Mouse (Mus musculus) heart, embryonic 11.5 days (tissue): ENCODE measurements around the gene Gm30191. TPM values are rescaled to one million over a fixed set of nuclear protein-coding genes. Genes with fewer than 3 reads are reported as not detected.

Source experiments
- ATAC-seq: fragments of 200-750 bp; cut with Nextera tagmentation; replicated peaks from 2 replicates; pipeline ENCODE4 v1.8.0; 2017; ENCODE audit warnings: moderate library complexity; ENCODE audit not compliant: insufficient number of reproducible peaks, low FRiP score, low TSS enrichment
- H3K27ac ChIP-seq: fragments of 300-500 bp; sonication (generic); 2 replicates; pipeline ENCODE4 v1.5.1; 2014; ENCODE audit warnings: mild to moderate bottlenecking, low read depth, low read length
- H3K27me3 ChIP-seq: fragments of 300-500 bp; sonication (generic); 2 replicates; pipeline ENCODE4 v1.6.1; 2014; ENCODE audit warnings: mild to moderate bottlenecking, low read length, mixed read lengths; ENCODE audit not compliant: control insufficient read depth, insufficient read depth
- H3K36me3 ChIP-seq: fragments of 300-500 bp; sonication (generic); 2 replicates; pipeline ENCODE4 v1.6.1; 2014; ENCODE audit warnings: mild to moderate bottlenecking, low read length, moderate library complexity, mixed read lengths; ENCODE audit not compliant: control insufficient read depth, insufficient read depth
- H3K4me1 ChIP-seq: fragments of 300-500 bp; sonication (generic); 2 replicates; pipeline ENCODE4 v1.6.1; 2014; ENCODE audit warnings: low read length; ENCODE audit not compliant: control insufficient read depth, insufficient read depth
- H3K4me2 ChIP-seq: fragments of 300-500 bp; sonication (generic); 2 replicates; pipeline ENCODE4 v1.6.1; 2014; ENCODE audit warnings: mild to moderate bottlenecking, moderate library complexity
- H3K4me3 ChIP-seq: fragments of 300-500 bp; sonication (generic); 2 replicates; pipeline ENCODE4 v1.5.1; 2014; ENCODE audit warnings: low read depth, low read length
- H3K9ac ChIP-seq: fragments of 300-500 bp; sonication (generic); 2 replicates; pipeline ENCODE4 v1.6.1; 2014; ENCODE audit warnings: mild to moderate bottlenecking, low read depth, low read length, moderate library complexity
- H3K9me3 ChIP-seq: fragments of 300-500 bp; sonication (generic); replicated peaks from 2 replicates; pipeline ENCODE4 v1.6.1; 2016; ENCODE audit warnings: low read length; ENCODE audit not compliant: control insufficient read depth
- WGBS: fragments of 180-500 bp; shearing (Covaris S2); extraction: QIAGEN DNeasy Blood & Tissue Kit; methylation state at CpG from one replicate; pipeline ENCODE4 v1.1.7; 2014; ENCODE audit not compliant: insufficient replicate concordance; 5-methylcytosine and 5-hydroxymethylcytosine counted together
- polyA plus RNA-seq: library from polyadenylated mRNA; unstranded; fragments of >200 nt; fragmentation: Nextera tagmentation; extraction: Ambion mirVana; gene quantifications from 2 replicates; pipeline ENCODE4 v1.2.1, GENCODE M21; 2014

Gene Gm30191
- polyA plus RNA-seq = not detected in 2 replicates

DNA sequence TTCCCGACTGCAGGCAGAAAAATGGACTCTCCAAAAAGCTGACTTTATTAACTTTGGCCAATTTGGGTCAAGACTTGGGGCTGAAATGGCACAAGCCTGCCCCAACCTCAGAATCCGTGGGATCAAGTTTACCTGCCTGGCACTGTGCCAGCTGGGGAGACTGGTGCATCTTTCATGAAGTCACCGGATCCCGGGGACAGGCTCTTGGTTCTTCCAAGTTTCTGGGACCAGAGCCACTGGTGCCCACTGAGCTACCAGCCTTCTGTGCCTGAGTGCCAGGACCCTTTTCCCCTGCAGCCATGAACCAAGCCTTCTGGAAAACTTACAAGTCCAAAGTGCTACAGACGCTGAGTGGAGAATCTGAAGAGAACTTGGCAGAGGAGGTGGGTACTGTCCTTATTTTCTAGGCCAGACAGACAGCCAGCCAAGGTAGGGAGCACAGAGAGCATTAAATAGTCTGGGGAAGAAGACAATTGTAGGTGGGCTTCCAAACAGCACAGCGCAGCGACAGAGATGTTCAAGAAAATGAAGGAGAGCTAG lies at the start of gene Gm30191:
Gene Gm30191, plus strand, starts transcription at position 217 of the 540 bp plus-strand sequence.
- WGBS = 69% methylated on average over 7 of the region's 7 CpGs
- peak within 1 kb of the TSS; percentile 97 for H3K4me2 ChIP-seq
- H3K9ac ChIP-seq = no peak within 1 kb of the TSS
- no peaks in the 10 kb centered on the region for H3K9me3 ChIP-seq
- H3K4me3 ChIP-seq = peak within 1 kb of the TSS; percentile 87
- no peak within 1 kb of the TSS for H3K27ac ChIP-seq
- peaks cover 26% of the 10 kb centered on the region for H3K4me1 ChIP-seq
- peaks cover 43% of the 10 kb centered on the region for H3K27me3 ChIP-seq
- H3K36me3 ChIP-seq = no peaks in the 10 kb centered on the region
- no peak for ATAC-seq

DNA sequence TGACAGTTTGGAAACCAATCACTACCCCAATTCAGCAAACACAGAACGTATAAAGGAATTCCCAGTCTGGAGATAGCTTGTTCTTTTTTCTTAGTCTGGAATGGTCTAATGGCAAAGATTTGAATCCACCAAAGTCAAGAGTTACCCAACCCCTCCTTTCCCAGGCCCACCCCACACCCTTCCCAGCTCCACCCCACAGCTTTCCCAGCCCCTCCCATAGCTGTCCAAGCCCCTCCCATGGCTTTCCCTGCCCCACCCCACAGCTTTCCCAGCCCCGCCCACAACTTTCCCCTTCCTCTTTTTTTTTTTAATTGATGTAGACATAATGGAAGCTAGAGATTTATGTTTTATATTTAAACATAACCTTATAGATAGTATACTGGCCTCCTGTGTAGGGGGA lies 47.4 kb upstream of the Gm30191 start:
- no peak overlapping the region for H3K4me3 ChIP-seq
- no peak overlapping the region for H3K9ac ChIP-seq
- H3K36me3 ChIP-seq = no peaks in the 10 kb centered on the region
- WGBS = 71% methylated on average over 2 of the region's 2 CpGs
- H3K9me3 ChIP-seq = no peaks in the 10 kb centered on the region
- no peaks in the 10 kb centered on the region for H3K27me3 ChIP-seq
- no peak overlapping the region for H3K27ac ChIP-seq
- no peak for ATAC-seq
- no peaks in the 10 kb centered on the region for H3K4me1 ChIP-seq
- H3K4me2 ChIP-seq = no peak overlapping the region

DNA sequence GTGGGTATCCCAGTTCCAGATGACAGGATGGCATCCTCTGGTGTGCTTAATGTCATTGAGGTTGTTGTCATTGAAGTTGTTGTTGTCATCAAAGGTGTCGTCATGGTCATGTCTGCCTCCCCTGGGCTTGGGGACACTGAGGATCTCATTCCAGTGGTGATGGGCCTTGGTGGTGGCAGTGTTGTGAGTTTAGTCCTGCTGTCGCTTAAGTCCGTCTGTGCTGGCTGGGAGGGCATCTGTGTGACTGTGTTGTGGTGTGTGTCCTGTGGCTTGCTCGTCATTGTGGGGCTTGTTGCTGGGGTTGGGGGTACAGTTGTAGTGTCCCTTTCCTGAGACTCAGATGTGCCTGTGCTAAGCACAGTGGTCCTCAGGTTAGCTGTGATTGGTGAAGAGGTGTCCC lies 43.8 kb upstream of the Gm30191 start, which contains the start of gene Gm7534:
Gene Gm7534, minus strand, starts transcription at position 101 of the 400 bp plus-strand sequence.
- Histone ChIP-seq H3K4me1 (no peaks in the 10 kb centered on the region), H3K4me2 (no peak within 1 kb of the TSS), H3K9ac (no peak within 1 kb of the TSS), H3K36me3 (no peaks in the 10 kb centered on the region), H3K9me3 (no peaks in the 10 kb centered on the region), H3K27me3 (no peaks in the 10 kb centered on the region), H3K4me3 (no peak within 1 kb of the TSS), H3K27ac (no peak within 1 kb of the TSS)
- ATAC-seq = no peak
- 81% methylated on average over 4 of the region's 4 CpGs for WGBS

- WGBS = 78% methylated on average over 17 of the region's 17 CpGs
- Histone ChIP-seq H3K9me3 (no peaks in the 10 kb centered on the region), H3K36me3 (no peaks in the 10 kb centered on the region), H3K9ac (no peak overlapping the region), H3K27me3 (no peaks in the 10 kb centered on the region), H3K4me3 (no peak overlapping the region), H3K4me1 (no peaks in the 10 kb centered on the region), H3K27ac (no peak overlapping the region), H3K4me2 (no peak overlapping the region)
- ATAC-seq = no peak
Measured at GRCm38 (mm10) chr4:134203340-134203896, 43.3 kb upstream of the Gm30191 start.

DNA sequence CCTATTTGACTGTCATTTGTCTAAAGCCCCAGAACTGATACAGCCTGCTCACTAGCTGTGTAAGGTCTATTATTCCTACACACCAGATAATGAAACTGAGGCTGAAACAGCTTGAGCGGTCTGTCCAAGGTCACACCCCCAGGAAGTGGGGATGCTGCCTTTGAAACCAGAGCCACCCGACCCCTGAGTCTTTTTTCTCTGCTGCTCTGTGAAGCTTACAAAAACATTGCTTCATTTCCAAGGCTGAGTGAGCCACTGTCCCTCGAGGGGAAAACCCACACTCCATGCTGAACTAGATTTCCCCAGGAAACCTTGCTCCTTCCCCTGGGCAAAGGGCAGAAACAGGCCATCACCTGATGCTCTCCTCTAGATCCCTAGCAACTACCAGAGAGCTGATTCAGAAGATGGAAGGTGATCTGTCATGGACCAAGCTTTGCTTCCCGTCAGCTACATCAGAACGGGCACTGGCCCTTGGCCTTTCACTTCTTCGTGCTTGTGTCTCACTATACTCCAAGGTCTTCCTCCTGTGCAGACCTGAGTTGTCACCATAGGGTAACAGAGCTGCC lies 40.2 kb upstream of the Gm30191 start:
- no peak for ATAC-seq
- Histone ChIP-seq H3K4me2 (no peak overlapping the region), H3K9me3 (no peaks in the 10 kb centered on the region), H3K27ac (no peak overlapping the region), H3K4me1 (no peaks in the 10 kb centered on the region), H3K36me3 (no peaks in the 10 kb centered on the region), H3K27me3 (no peaks in the 10 kb centered on the region), H3K9ac (no peak overlapping the region), H3K4me3 (no peak overlapping the region)
- WGBS = 53% methylated on average over 6 of the region's 6 CpGs

- Histone ChIP-seq H3K4me2 (no peak overlapping the region), H3K36me3 (no peaks in the 10 kb centered on the region), H3K9me3 (no peaks in the 10 kb centered on the region), H3K4me1 (no peaks in the 10 kb centered on the region), H3K4me3 (no peak overlapping the region), H3K27me3 (no peaks in the 10 kb centered on the region), H3K9ac (no peak overlapping the region), H3K27ac (no peak overlapping the region)
- WGBS = 56% methylated on average over 11 of the region's 11 CpGs
- ATAC-seq = no peak
Measured at GRCm38 (mm10) chr4:134222793-134223600, 23.7 kb upstream of the Gm30191 start.

- Histone ChIP-seq H3K9me3 (no peaks in the 10 kb centered on the region), H3K4me2 (no peak within 1 kb of the TSS), H3K4me3 (no peak within 1 kb of the TSS), H3K9ac (no peak within 1 kb of the TSS), H3K4me1 (0 out of 2 replicates have a peak, but pooled peaks cover 3% of the 10 kb centered on the region), H3K36me3 (no peaks in the 10 kb centered on the region), H3K27ac (no peak within 1 kb of the TSS), H3K27me3 (no peaks in the 10 kb centered on the region)
- WGBS = 61% methylated on average over 8 of the region's 8 CpGs
- no peak for ATAC-seq
Measured at GRCm38 (mm10) chr4:134227194-134227593, 19.5 kb upstream of the Gm30191 start, which contains the start of gene Catsper4. Gene Catsper4, minus strand, starts transcription at chr4:134227383.

GRCm38 (mm10) chr4:134230431-134230830 lies 16.3 kb upstream of the Gm30191 start:
- Histone ChIP-seq H3K4me2 (no peak overlapping the region), H3K9me3 (no peaks in the 10 kb centered on the region), H3K4me1 (0 out of 2 replicates have a peak, but pooled peaks cover 3% of the 10 kb centered on the region), H3K36me3 (no peaks in the 10 kb centered on the region), H3K27ac (no peak overlapping the region), H3K4me3 (no peak overlapping the region), H3K9ac (no peak overlapping the region), H3K27me3 (peaks cover 5% of the 10 kb centered on the region; the same call in 1 of the 2 replicates)
- ATAC-seq = no peak
- WGBS = 25% methylated on average over 8 of the region's 8 CpGs
